Mouse (Mus musculus): Measurements from ENCODE around the gene Ncbp3.

Ncbp3 gene

GRCm38 (mm10) chr11:73047542-73047996 is at the start of gene Ncbp3:
Ncbp3 (plus strand) TSS chr11:73047783.
- DNase-seq (ENCODE audit: low read depth in 1 of 2, low spot score in 2 of 2) = peak; percentile 90 to 94

- no peak for DNase-seq (ENCODE audit: low read depth in 1 of 2, low spot score in 2 of 2)
These were observed 48.8 kb upstream of the Ncbp3 start, which contains the start of gene P2rx1 for GRCm38 (mm10) chr11:72998771-72999170. P2rx1 (plus strand) TSS chr11:72999103.

- peak in 1 of 2 experiments; percentile 43 for DNase-seq (ENCODE audit: low read depth in 1 of 2, low spot score in 2 of 2)
These were observed 46.6 kb upstream of the Ncbp3 start for GRCm38 (mm10) chr11:73001029-73001428.

GRCm38 (mm10) chr11:73006377-73006776 is 41.2 kb upstream of the Ncbp3 start:
- no peak for DNase-seq (ENCODE audit: low read depth in 1 of 2, low spot score in 2 of 2)

- no peak for DNase-seq (ENCODE audit: low read depth in 1 of 2, low spot score in 2 of 2)
These were observed 40.5 kb upstream of the Ncbp3 start for GRCm38 (mm10) chr11:73007113-73007512.

- DNase-seq (ENCODE audit: low read depth in 1 of 2, low spot score in 2 of 2) = peak in 1 of 2 experiments; percentile 41
These were observed 39.7 kb upstream of the Ncbp3 start for GRCm38 (mm10) chr11:73007698-73008481.

GRCm38 (mm10) chr11:73008826-73009225 is 38.8 kb upstream of the Ncbp3 start:
- no peak for DNase-seq (ENCODE audit: low read depth in 1 of 2, low spot score in 2 of 2)

GRCm38 (mm10) chr11:73009531-73010274 is 37.9 kb upstream of the Ncbp3 start:
- DNase-seq (ENCODE audit: low read depth in 1 of 2, low spot score in 2 of 2) = no peak

- no peak for DNase-seq (ENCODE audit: low read depth in 1 of 2, low spot score in 2 of 2)
These were observed 33.6 kb upstream of the Ncbp3 start for GRCm38 (mm10) chr11:73013981-73014380.

GRCm38 (mm10) chr11:73014831-73015344 is 32.7 kb upstream of the Ncbp3 start:
- DNase-seq (ENCODE audit: low read depth in 1 of 2, low spot score in 2 of 2) = no peak

- no peak for DNase-seq (ENCODE audit: low read depth in 1 of 2, low spot score in 2 of 2)
These were observed 32.0 kb upstream of the Ncbp3 start for GRCm38 (mm10) chr11:73015391-73016102.

- DNase-seq (ENCODE audit: low read depth in 1 of 2, low spot score in 2 of 2) = no peak
These were observed 31.5 kb upstream of the Ncbp3 start for GRCm38 (mm10) chr11:73016103-73016420.

GRCm38 (mm10) chr11:73018471-73019146 is 29.0 kb upstream of the Ncbp3 start, which contains the start of gene Camkk1:
Camkk1 (plus strand) TSS chr11:73019008.
- DNase-seq (ENCODE audit: low read depth in 1 of 2, low spot score in 2 of 2) = peak; percentile 38 to 76

- no peak for DNase-seq (ENCODE audit: low read depth in 1 of 2, low spot score in 2 of 2)
These were observed 28.3 kb upstream of the Ncbp3 start for GRCm38 (mm10) chr11:73019147-73019795.

GRCm38 (mm10) chr11:73020953-73021800 is 26.4 kb upstream of the Ncbp3 start:
- no peak for DNase-seq (ENCODE audit: low read depth in 1 of 2, low spot score in 2 of 2)

- DNase-seq (ENCODE audit: low read depth in 1 of 2, low spot score in 2 of 2) = no peak
These were observed 24.5 kb upstream of the Ncbp3 start for GRCm38 (mm10) chr11:73023099-73023498.

GRCm38 (mm10) chr11:73023827-73024226 is 23.8 kb upstream of the Ncbp3 start:
- no peak for DNase-seq (ENCODE audit: low read depth in 1 of 2, low spot score in 2 of 2)

- peak; percentile 79 to 82 for DNase-seq (ENCODE audit: low read depth in 1 of 2, low spot score in 2 of 2)
These were observed 23.2 kb upstream of the Ncbp3 start for GRCm38 (mm10) chr11:73024236-73024904.

- DNase-seq (ENCODE audit: low read depth in 1 of 2, low spot score in 2 of 2) = no peak
These were observed 20.6 kb upstream of the Ncbp3 start for GRCm38 (mm10) chr11:73026961-73027360.
